ENCODE assay signal across 24 mouse cellular contexts in the genomic region with DNA sequence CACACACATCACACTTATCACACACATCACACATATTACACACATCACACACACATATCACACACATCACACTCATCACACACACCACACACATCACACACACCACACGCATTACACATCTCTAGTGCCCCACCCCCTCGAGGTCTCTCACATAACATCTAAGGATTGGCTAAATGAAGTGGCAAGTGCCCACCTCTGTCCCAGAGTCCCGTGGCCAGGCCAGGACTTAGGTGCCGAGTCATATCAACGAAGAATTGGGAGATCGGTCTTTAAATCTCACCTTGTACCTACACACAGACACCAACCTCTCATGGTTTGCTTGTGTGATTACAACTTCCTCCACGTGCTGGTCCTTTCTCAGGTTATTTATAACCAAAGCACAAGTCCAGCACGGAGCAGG.
"Had no signal": no experiment of that assay in that cellular context is flagged by ENCODE, and none has a peak within 500 bp of the region (broad histone marks: within the 10 kb centered on the region; RNA-seq: fewer than 3 reads in every experiment).

No protein-coding gene starts in this region.

- H3K4me3 ChIP-seq: heart, embryonic 13.5 days; heart, embryonic 15.5 days; hindbrain, embryonic 13.5 days; hindbrain, embryonic 15.5 days; layer of hippocampus, adult 2 months; limb, embryonic 12.5 days; liver, embryonic 13.5 days; liver, embryonic 15.5 days had no signal

- H3K9ac ChIP-seq: forebrain, postnatal 0 days; heart, embryonic 13.5 days; heart, embryonic 15.5 days; hindbrain, embryonic 13.5 days; hindbrain, embryonic 15.5 days; limb, embryonic 12.5 days; liver, embryonic 13.5 days; liver, embryonic 15.5 days had no signal

- DNase-seq: forebrain, postnatal 0 days; gastrocnemius, postnatal 14 days; gastrocnemius, postnatal 36 days; heart, adult 18-20 months; heart, postnatal 14 days; heart, postnatal 36 days; kidney, adult 18-20 months; kidney, adult 8-10 months; kidney, postnatal 10 days; kidney, postnatal 25 days; kidney, postnatal 4 days; left cerebral cortex, postnatal 4 days; liver; liver, embryonic 13.5 days had no signal

- ATAC-seq: forebrain, postnatal 0 days; inflammation-experienced regulatory T-cells, adult 6 months; intestine, postnatal 0 days had no signal

- H3K4me2 ChIP-seq: heart, embryonic 13.5 days; heart, embryonic 15.5 days; hindbrain, embryonic 13.5 days; hindbrain, embryonic 15.5 days; limb, embryonic 12.5 days; liver, embryonic 11.5 days; liver, embryonic 13.5 days; liver, embryonic 15.5 days had no signal

- H3K9me3 ChIP-seq: heart, embryonic 13.5 days; heart, embryonic 15.5 days; hindbrain, embryonic 13.5 days; hindbrain, embryonic 15.5 days; limb, embryonic 12.5 days; liver, embryonic 13.5 days; liver, embryonic 15.5 days had no signal

- H3K27ac ChIP-seq: heart, embryonic 13.5 days; heart, embryonic 15.5 days; hindbrain, embryonic 13.5 days; hindbrain, embryonic 15.5 days; layer of hippocampus, adult 2 months; limb, embryonic 12.5 days; liver, embryonic 13.5 days; liver, embryonic 15.5 days had no signal

- H3K4me1 ChIP-seq: heart, embryonic 13.5 days; heart, embryonic 15.5 days; hindbrain, embryonic 13.5 days; hindbrain, embryonic 15.5 days; limb, embryonic 12.5 days; liver, embryonic 13.5 days; liver, embryonic 15.5 days had no signal

- H3K36me3 ChIP-seq: heart, embryonic 13.5 days; heart, embryonic 15.5 days; hindbrain, embryonic 13.5 days; hindbrain, embryonic 15.5 days; limb, embryonic 12.5 days; liver, embryonic 13.5 days; liver, embryonic 15.5 days had no signal
